Mouse (Mus musculus) cerebellum, postnatal 10 days (tissue): ENCODE measurements at regions not wholly inside any gene's neighbourhood (a gene's known extent, or its start where the extent isn't known, plus 50 kb on each side); places are given as distances from the start of the nearest gene placed in this dataset.

Experiments
- DNase-seq, 2 experiments: peaks; one replicate each; pipeline ENCODE4 v3.0.0; 2021; ENCODE audit warnings: mixed read lengths in 2 of 2

- DNase-seq = peak; percentile 55 to 69
These were observed 208.2 kb downstream of the Rpl10-ps3 start for GRCm38 (mm10) chr9:50136636-50136985.

GRCm38 (mm10) chr9:50135939-50136635 lies 208.7 kb downstream of the Rpl10-ps3 start:
- peak; percentile 84 to 91 for DNase-seq

GRCm38 (mm10) chr9:50124241-50124640 lies 220.5 kb downstream of the Rpl10-ps3 start:
- no peak for DNase-seq

GRCm38 (mm10) chr9:50120820-50121599 lies 223.8 kb downstream of the Rpl10-ps3 start:
- peak; percentile 29 to 38 for DNase-seq

- no peak for DNase-seq
These were observed 225.4 kb downstream of the Rpl10-ps3 start for GRCm38 (mm10) chr9:50119412-50119811.

- peak in 1 of 2 experiments; percentile 29 for DNase-seq
These were observed 226.2 kb downstream of the Rpl10-ps3 start for GRCm38 (mm10) chr9:50118578-50118977.

- no peak for DNase-seq
These were observed 238.2 kb downstream of the Rpl10-ps3 start for GRCm38 (mm10) chr9:50106551-50106950.

- DNase-seq = no peak
These were observed 242.0 kb downstream of the Rpl10-ps3 start for GRCm38 (mm10) chr9:50102766-50103165.

GRCm38 (mm10) chr9:50101061-50101460 lies 243.7 kb downstream of the Rpl10-ps3 start:
- DNase-seq = no peak

GRCm38 (mm10) chr9:50090968-50091367 lies 253.8 kb downstream of the Rpl10-ps3 start:
- DNase-seq = no peak

- DNase-seq = no peak
These were observed 254.9 kb downstream of the Rpl10-ps3 start for GRCm38 (mm10) chr9:50089916-50090315.

GRCm38 (mm10) chr9:50080205-50080604 lies 264.6 kb downstream of the Rpl10-ps3 start:
- DNase-seq = no peak

- no peak for DNase-seq
These were observed 269.9 kb upstream of the Ncam1 start for GRCm38 (mm10) chr9:50068576-50068975.

GRCm38 (mm10) chr9:50067729-50068225 lies 269.1 kb upstream of the Ncam1 start:
- DNase-seq = no peak

- peak; percentile 75 to 78 for DNase-seq
These were observed 265.9 kb upstream of the Ncam1 start for GRCm38 (mm10) chr9:50064505-50065229.

- peak; percentile 69 to 76 for DNase-seq
These were observed 239.5 kb upstream of the Ncam1 start for GRCm38 (mm10) chr9:50038231-50038630.

GRCm38 (mm10) chr9:50032322-50033158 lies 233.8 kb upstream of the Ncam1 start:
- DNase-seq = no peak

GRCm38 (mm10) chr9:50031318-50031717 lies 232.6 kb upstream of the Ncam1 start:
- peak; percentile 20 to 21 for DNase-seq

- no peak for DNase-seq
These were observed 230.3 kb upstream of the Ncam1 start for GRCm38 (mm10) chr9:50029030-50029429.

- DNase-seq = no peak
These were observed 229.8 kb upstream of the Ncam1 start for GRCm38 (mm10) chr9:50028573-50028972.

- DNase-seq = no peak
These were observed 226.1 kb upstream of the Ncam1 start for GRCm38 (mm10) chr9:50024820-50025219.

GRCm38 (mm10) chr9:50013602-50014001 lies 214.9 kb upstream of the Ncam1 start:
- DNase-seq = peak; percentile 52 to 57
